Mouse (Mus musculus): ENCODE data around the gene CN725425.

- TF ChIP-seq CTCF (IDR thresholded peaks at IDR 0.05; ENCODE audit: extremely low read depth, insufficient read depth, insufficient read length, insufficient replicate concordance), result no peak
- TF ChIP-seq POLR2A (IDR thresholded peaks at IDR 0.05; ENCODE audit: low read depth, low read length), result no peak
Measured at GRCm38 (mm10) chr15:91263926-91264325, 64.6 kb downstream of the CN725425 start.
